Mouse (Mus musculus): ENCODE results near the gene Tubb3. TPM values are rescaled to one million over a fixed set of nuclear protein-coding genes. Genes with fewer than 3 reads are reported as not detected.

The Tubb3 gene
- 2,127 and 2,170 TPM in 2 replicates for polyA plus RNA-seq (2015; fragmentation: Nextera tagmentation; extraction: Ambion mirVana)

GRCm38 (mm10) chr8:123411246-123411645 lies at the start of gene Tubb3:
Gene Tubb3 (plus strand): TSS chr8:123411424.
- peaks cover 38% of the 10 kb centered on the region for H3K4me1 ChIP-seq
- H3K27me3 ChIP-seq (replicated peaks), result no peaks in the 10 kb centered on the region
- ATAC-seq (replicated peaks), result peak; percentile 94
- peak within 1 kb of the TSS; percentile 98 for H3K27ac ChIP-seq
- under 1% methylated on average over 29 of the region's 29 CpGs for WGBS
- peak within 1 kb of the TSS; percentile 95 for H3K4me2 ChIP-seq
- no peaks in the 10 kb centered on the region for H3K36me3 ChIP-seq (replicated peaks)
- H3K9ac ChIP-seq, result peak within 1 kb of the TSS; percentile 94
- H3K4me3 ChIP-seq, result peak within 1 kb of the TSS; percentile 74
- H3K9me3 ChIP-seq, result no peaks in the 10 kb centered on the region

GRCm38 (mm10) chr8:123373403-123374238 lies 37.6 kb upstream of the Tubb3 start, which contains the start of gene Tcf25:
Gene Tcf25 (plus strand): TSS chr8:123373753.
- peak; percentile 96 for ATAC-seq (replicated peaks)

GRCm38 (mm10) chr8:123374239-123374578 lies 37.0 kb upstream of the Tubb3 start:
- under 1% methylated on average over 20 of the region's 20 CpGs for WGBS
- H3K36me3 ChIP-seq (replicated peaks), result peaks cover 7% of the 10 kb centered on the region; the same call in 1 of the 2 replicates
- H3K4me3 ChIP-seq, result peak overlapping the region; percentile 73
- H3K4me2 ChIP-seq, result peak overlapping the region; percentile 76
- ATAC-seq (replicated peaks), result peak; percentile 78
- peak overlapping the region; percentile 66 for H3K9ac ChIP-seq
- H3K9me3 ChIP-seq, result no peaks in the 10 kb centered on the region
- no peaks in the 10 kb centered on the region for H3K27me3 ChIP-seq (replicated peaks)
- H3K4me1 ChIP-seq, result peaks cover 32% of the 10 kb centered on the region
- H3K27ac ChIP-seq, result peak overlapping the region; percentile 94

More at GRCm38 (mm10) chr8:123373403-123374238, 37.6 kb upstream of the Tubb3 start, which contains the start of gene Tcf25:
- no peaks in the 10 kb centered on the region for H3K27me3 ChIP-seq (replicated peaks)
- H3K4me2 ChIP-seq, result peak within 1 kb of the TSS; percentile 76
- peak within 1 kb of the TSS; percentile 66 for H3K9ac ChIP-seq
- peak within 1 kb of the TSS; percentile 94 for H3K27ac ChIP-seq
- H3K4me1 ChIP-seq, result peaks cover 32% of the 10 kb centered on the region
- H3K9me3 ChIP-seq, result no peaks in the 10 kb centered on the region
- H3K4me3 ChIP-seq, result peak within 1 kb of the TSS; percentile 73
- 1% methylated on average over 75 of the region's 75 CpGs for WGBS
- peaks cover 13% of the 10 kb centered on the region; the same call in 1 of the 2 replicates for H3K36me3 ChIP-seq (replicated peaks)

GRCm38 (mm10) chr8:123375701-123376100 lies 35.5 kb upstream of the Tubb3 start:
- no peaks in the 10 kb centered on the region for H3K9me3 ChIP-seq
- 0 out of 2 replicates have a peak overlapping the region, but pooled peaks have one; percentile 18 for H3K27ac ChIP-seq
- no peak overlapping the region for H3K9ac ChIP-seq
- H3K36me3 ChIP-seq (replicated peaks), result peaks cover 4% of the 10 kb centered on the region
- H3K4me1 ChIP-seq, result peaks cover 32% of the 10 kb centered on the region
- H3K27me3 ChIP-seq (replicated peaks), result no peaks in the 10 kb centered on the region
- ATAC-seq (replicated peaks), result no peak
- H3K4me3 ChIP-seq, result no peak overlapping the region
- no peak overlapping the region for H3K4me2 ChIP-seq
- 78% methylated on average over 10 of the region's 10 CpGs for WGBS

GRCm38 (mm10) chr8:123376106-123376505 lies 35.1 kb upstream of the Tubb3 start:
- ATAC-seq (replicated peaks), result no peak
- H3K4me1 ChIP-seq, result peaks cover 32% of the 10 kb centered on the region
- H3K4me3 ChIP-seq, result no peak overlapping the region
- no peak overlapping the region for H3K4me2 ChIP-seq
- H3K9ac ChIP-seq, result no peak overlapping the region
- H3K27ac ChIP-seq, result no peak overlapping the region
- H3K9me3 ChIP-seq, result no peaks in the 10 kb centered on the region
- no peaks in the 10 kb centered on the region for H3K27me3 ChIP-seq (replicated peaks)
- 52% methylated on average over 8 of the region's 8 CpGs for WGBS
- H3K36me3 ChIP-seq (replicated peaks), result peaks cover 4% of the 10 kb centered on the region

- H3K4me2 ChIP-seq, result no peak overlapping the region
- H3K4me1 ChIP-seq, result peaks cover under 1% of the 10 kb centered on the region; the same call in 1 of the 2 replicates
- no peak overlapping the region for H3K4me3 ChIP-seq
- H3K36me3 ChIP-seq (replicated peaks), result peaks cover 37% of the 10 kb centered on the region
- 100% methylated on average over 4 of the region's 4 CpGs for WGBS
- no peaks in the 10 kb centered on the region for H3K9me3 ChIP-seq
- H3K9ac ChIP-seq, result no peak overlapping the region
- H3K27me3 ChIP-seq (replicated peaks), result no peaks in the 10 kb centered on the region
- H3K27ac ChIP-seq, result no peak overlapping the region
- ATAC-seq (replicated peaks), result no peak
These were observed 29.5 kb upstream of the Tubb3 start for GRCm38 (mm10) chr8:123381711-123382110.

GRCm38 (mm10) chr8:123382516-123382915 lies 28.7 kb upstream of the Tubb3 start:
- ATAC-seq (replicated peaks), result no peak
- WGBS, result 91% methylated on average over 8 of the region's 8 CpGs
- H3K36me3 ChIP-seq (replicated peaks), result peaks cover 37% of the 10 kb centered on the region
- no peak overlapping the region for H3K4me2 ChIP-seq
- no peaks in the 10 kb centered on the region for H3K4me1 ChIP-seq
- H3K27me3 ChIP-seq (replicated peaks), result no peaks in the 10 kb centered on the region
- H3K9me3 ChIP-seq, result no peaks in the 10 kb centered on the region
- H3K4me3 ChIP-seq, result no peak overlapping the region
- no peak overlapping the region for H3K27ac ChIP-seq
- no peak overlapping the region for H3K9ac ChIP-seq

- H3K27ac ChIP-seq, result no peak overlapping the region
These were observed 26.2 kb upstream of the Tubb3 start for GRCm38 (mm10) chr8:123384883-123385540.

GRCm38 (mm10) chr8:123387041-123387440 lies 24.2 kb upstream of the Tubb3 start:
- Histone ChIP-seq H3K9ac (no peak overlapping the region), H3K9me3 (no peaks in the 10 kb centered on the region), H3K27ac (no peak overlapping the region), H3K4me3 (no peak overlapping the region), H3K27me3 (replicated peaks) (no peaks in the 10 kb centered on the region), H3K4me1 (no peaks in the 10 kb centered on the region), H3K4me2 (no peak overlapping the region), H3K36me3 (replicated peaks) (peaks cover 67% of the 10 kb centered on the region)
- no peak for ATAC-seq (replicated peaks)
- WGBS, result 74% methylated on average over 3 of the region's 3 CpGs

More at GRCm38 (mm10) chr8:123384883-123385540, 26.2 kb upstream of the Tubb3 start:
- ATAC-seq (replicated peaks), result no peak
- no peak overlapping the region for H3K9ac ChIP-seq
- no peak overlapping the region for H3K4me3 ChIP-seq
- 69% methylated on average over 9 of the region's 9 CpGs for WGBS
- H3K36me3 ChIP-seq (replicated peaks), result peaks cover 51% of the 10 kb centered on the region
- no peak overlapping the region for H3K4me2 ChIP-seq
- H3K4me1 ChIP-seq, result no peaks in the 10 kb centered on the region
- H3K9me3 ChIP-seq, result no peaks in the 10 kb centered on the region
- H3K27me3 ChIP-seq (replicated peaks), result no peaks in the 10 kb centered on the region

GRCm38 (mm10) chr8:123387801-123388200 lies 23.4 kb upstream of the Tubb3 start:
- H3K4me3 ChIP-seq, result no peak overlapping the region
- WGBS, result 93% methylated on average over 8 of the region's 8 CpGs
- H3K36me3 ChIP-seq (replicated peaks), result peaks cover 68% of the 10 kb centered on the region
- no peak overlapping the region for H3K4me2 ChIP-seq
- H3K27ac ChIP-seq, result no peak overlapping the region
- no peaks in the 10 kb centered on the region for H3K9me3 ChIP-seq
- no peak overlapping the region for H3K9ac ChIP-seq
- ATAC-seq (replicated peaks), result no peak
- H3K27me3 ChIP-seq (replicated peaks), result no peaks in the 10 kb centered on the region
- H3K4me1 ChIP-seq, result no peaks in the 10 kb centered on the region

GRCm38 (mm10) chr8:123389026-123389425 lies 22.2 kb upstream of the Tubb3 start:
- 94% methylated on average over 7 of the region's 7 CpGs for WGBS
- Histone ChIP-seq H3K9ac (no peak overlapping the region), H3K4me3 (no peak overlapping the region), H3K9me3 (no peaks in the 10 kb centered on the region), H3K36me3 (replicated peaks) (peaks cover 68% of the 10 kb centered on the region), H3K4me2 (no peak overlapping the region), H3K4me1 (no peaks in the 10 kb centered on the region), H3K27ac (no peak overlapping the region), H3K27me3 (replicated peaks) (no peaks in the 10 kb centered on the region)
- no peak for ATAC-seq (replicated peaks)

- no peak overlapping the region for H3K9ac ChIP-seq
- H3K4me1 ChIP-seq, result no peaks in the 10 kb centered on the region
- no peaks in the 10 kb centered on the region for H3K27me3 ChIP-seq (replicated peaks)
- ATAC-seq (replicated peaks), result no peak
- no peak overlapping the region for H3K27ac ChIP-seq
- peaks cover 87% of the 10 kb centered on the region for H3K36me3 ChIP-seq (replicated peaks)
- 95% methylated on average over 13 of the region's 13 CpGs for WGBS
- H3K9me3 ChIP-seq, result no peaks in the 10 kb centered on the region
- H3K4me2 ChIP-seq, result no peak overlapping the region
- no peak overlapping the region for H3K4me3 ChIP-seq
These were observed 12.9 kb upstream of the Tubb3 start for GRCm38 (mm10) chr8:123398308-123398707.
